Mouse (Mus musculus) testis, adult 2 months (tissue): Measurements from ENCODE around the gene Gsto1.

Source experiments
- CTCF ChIP-seq: fragments of 200-500 bp; IDR thresholded peaks from 2 replicates; pipeline ENCODE4 v1.5.1; 2012; ENCODE audit warnings: low read depth, mild to moderate bottlenecking, inconsistent platforms, low read length, moderate library complexity; ENCODE audit not compliant: control insufficient read depth, insufficient read depth, insufficient replicate concordance
- POLR2A ChIP-seq: fragments of 200-500 bp; IDR thresholded peaks from 2 replicates; pipeline ENCODE4 v1.6.1; 2012; ENCODE audit warnings: low read depth, mild to moderate bottlenecking, inconsistent platforms, low read length, moderate library complexity; ENCODE audit not compliant: control insufficient read depth

DNA sequence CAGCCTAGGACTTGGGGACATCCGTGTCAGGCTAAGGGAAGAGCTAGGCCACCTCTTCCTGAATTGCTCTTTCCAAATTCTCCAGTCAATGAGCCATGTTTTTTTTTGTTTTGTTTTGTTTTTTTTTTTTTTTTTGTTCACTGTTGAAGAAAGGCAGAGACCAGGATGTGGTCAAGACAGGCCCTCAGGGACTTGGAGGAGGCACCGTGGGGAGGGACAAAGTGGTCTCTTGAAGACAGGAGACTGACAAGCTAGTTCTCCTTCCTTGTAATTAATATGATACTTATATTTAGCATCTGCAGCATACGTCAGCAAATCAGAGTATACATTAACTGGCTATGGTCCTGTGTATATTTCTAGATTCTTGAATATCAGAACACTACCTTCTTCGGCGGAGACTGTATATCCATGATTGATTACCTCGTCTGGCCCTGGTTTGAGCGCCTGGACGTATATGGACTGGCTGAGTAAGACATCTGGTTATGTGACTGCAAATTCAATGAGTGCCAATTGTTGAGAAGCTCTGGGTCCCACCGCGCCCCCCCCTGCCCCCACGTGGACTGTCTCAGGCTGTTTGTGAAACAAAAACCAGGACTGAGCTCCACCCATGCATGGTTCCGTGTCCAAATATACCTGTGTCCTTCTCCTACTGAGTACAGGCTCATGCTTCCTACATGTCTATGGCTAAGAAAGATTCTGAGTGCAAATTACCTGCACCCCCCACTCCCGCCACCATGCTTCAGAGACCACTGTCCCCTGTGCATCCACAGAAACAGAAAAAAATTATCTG, 29.7 kb downstream of the Gsto1 start:
- TF ChIP-seq POLR2A (no peak), CTCF (no peak)
